Mouse (Mus musculus): ENCODE measurements at regions not wholly inside any gene's neighbourhood (a gene's known extent, or its start where the extent isn't known, plus 50 kb on each side); places are given as distances from the start of the nearest gene placed in this dataset.
"Not testable (repeated sequence)": the region's sequence is repeated elsewhere in the genome, so short reads cannot be mapped to it uniquely, and the experiment has no call there.

- no peaks in the 10 kb centered on the region for H3K4me1 ChIP-seq
- 31% methylated on average over 2 of the region's 2 CpGs for WGBS (ENCODE audit: insufficient replicate concordance)
- no peak overlapping the region for H3K4me3 ChIP-seq
Observed at GRCm38 (mm10) chr1:73635709-73636108, 488.5 kb downstream of the Tns1 start.

GRCm38 (mm10) chr1:73634871-73635270 is 489.4 kb downstream of the Tns1 start:
- no peaks in the 10 kb centered on the region for H3K27me3 ChIP-seq (replicated peaks)
- H3K4me3 ChIP-seq, result no peak overlapping the region
- no peak overlapping the region for H3K4me2 ChIP-seq
- H3K36me3 ChIP-seq, result no peaks in the 10 kb centered on the region
- no peak overlapping the region for H3K27ac ChIP-seq
- no peak for ATAC-seq
- WGBS (ENCODE audit: insufficient replicate concordance), result 66% methylated on average over 4 of the region's 4 CpGs
- 0 out of 2 replicates have a peak, but pooled peaks cover 3% of the 10 kb centered on the region for H3K4me1 ChIP-seq
- no peak overlapping the region for H3K9ac ChIP-seq
- H3K9me3 ChIP-seq (replicated peaks), result no peaks in the 10 kb centered on the region

More at GRCm38 (mm10) chr1:73635709-73636108, 488.5 kb downstream of the Tns1 start:
- Histone ChIP-seq H3K36me3 (no peaks in the 10 kb centered on the region), H3K27ac (no peak overlapping the region), H3K4me2 (no peak overlapping the region), H3K9me3 (replicated peaks) (no peaks in the 10 kb centered on the region), H3K27me3 (replicated peaks) (no peaks in the 10 kb centered on the region), H3K9ac (no peak overlapping the region)
- ATAC-seq, result no peak

- Histone ChIP-seq H3K9me3 (replicated peaks) (no peaks in the 10 kb centered on the region), H3K36me3 (no peaks in the 10 kb centered on the region), H3K4me1 (0 out of 2 replicates have a peak, but pooled peaks cover 3% of the 10 kb centered on the region), H3K27me3 (replicated peaks) (no peaks in the 10 kb centered on the region), H3K27ac (no peak overlapping the region), H3K9ac (no peak overlapping the region), H3K4me3 (no peak overlapping the region), H3K4me2 (no peak overlapping the region)
- 45% methylated on average over 1 of the region's 1 CpGs for WGBS (ENCODE audit: insufficient replicate concordance)
- no peak for ATAC-seq
Observed at GRCm38 (mm10) chr1:73633071-73633470, 491.2 kb downstream of the Tns1 start.

- no peak overlapping the region for H3K9ac ChIP-seq
- peak; percentile 61; the same call in 1 of the 2 replicates for ATAC-seq
- WGBS (ENCODE audit: insufficient replicate concordance), result 11% methylated on average over 1 of the region's 1 CpGs
- H3K4me3 ChIP-seq, result no peak overlapping the region
- H3K27me3 ChIP-seq (replicated peaks), result no peaks in the 10 kb centered on the region
- H3K4me2 ChIP-seq, result no peak overlapping the region
- no peaks in the 10 kb centered on the region for H3K9me3 ChIP-seq (replicated peaks)
- H3K36me3 ChIP-seq, result no peaks in the 10 kb centered on the region
- H3K4me1 ChIP-seq, result 0 out of 2 replicates have a peak, but pooled peaks cover 3% of the 10 kb centered on the region
- H3K27ac ChIP-seq, result 0 out of 2 replicates have a peak overlapping the region, but pooled peaks have one; percentile 30
Observed at GRCm38 (mm10) chr1:73630363-73630762, 493.9 kb downstream of the Tns1 start.

- H3K27ac ChIP-seq, result no peak overlapping the region
- H3K27me3 ChIP-seq (replicated peaks), result no peaks in the 10 kb centered on the region
- no peak for ATAC-seq
- H3K4me2 ChIP-seq, result no peak overlapping the region
- no peaks in the 10 kb centered on the region for H3K36me3 ChIP-seq
- H3K4me3 ChIP-seq, result no peak overlapping the region
- no peaks in the 10 kb centered on the region for H3K9me3 ChIP-seq (replicated peaks)
- H3K4me1 ChIP-seq, result 0 out of 2 replicates have a peak, but pooled peaks cover under 1% of the 10 kb centered on the region
- 58% methylated on average over 5 of the region's 5 CpGs for WGBS (ENCODE audit: insufficient replicate concordance)
- H3K9ac ChIP-seq, result no peak overlapping the region
Observed at GRCm38 (mm10) chr1:73625365-73625764, 498.9 kb downstream of the Tns1 start.

- not testable (repeated sequence) for H3K36me3 ChIP-seq; H3K4me2 ChIP-seq; ATAC-seq; H3K9me3 ChIP-seq (replicated peaks); H3K4me3 ChIP-seq; H3K9ac ChIP-seq; H3K27me3 ChIP-seq (replicated peaks); H3K27ac ChIP-seq; H3K4me1 ChIP-seq
- WGBS (ENCODE audit: insufficient replicate concordance), result 77% methylated on average over 5 of the region's 5 CpGs
Observed at GRCm38 (mm10) chr1:73621121-73621520, 503.1 kb downstream of the Tns1 start.

- WGBS (ENCODE audit: insufficient replicate concordance), result 47% methylated on average over 4 of the region's 4 CpGs
- H3K4me3 ChIP-seq, result no peak overlapping the region
- H3K4me2 ChIP-seq, result no peak overlapping the region
- no peak for ATAC-seq
- H3K9me3 ChIP-seq (replicated peaks), result no peaks in the 10 kb centered on the region
- H3K4me1 ChIP-seq, result no peaks in the 10 kb centered on the region
- H3K9ac ChIP-seq, result no peak overlapping the region
- no peak overlapping the region for H3K27ac ChIP-seq
- H3K27me3 ChIP-seq (replicated peaks), result no peaks in the 10 kb centered on the region
- H3K36me3 ChIP-seq, result no peaks in the 10 kb centered on the region
Observed at GRCm38 (mm10) chr1:73618551-73619170, 505.6 kb downstream of the Tns1 start.

- WGBS (ENCODE audit: insufficient replicate concordance), result 72% methylated on average over 9 of the region's 9 CpGs
- Histone ChIP-seq H3K27ac (no peak overlapping the region), H3K27me3 (replicated peaks) (no peaks in the 10 kb centered on the region), H3K4me3 (no peak overlapping the region), H3K4me1 (no peaks in the 10 kb centered on the region), H3K9ac (no peak overlapping the region), H3K4me2 (no peak overlapping the region), H3K36me3 (no peaks in the 10 kb centered on the region), H3K9me3 (replicated peaks) (0 out of 2 replicates have a peak, but pooled peaks cover 3% of the 10 kb centered on the region)
- no peak for ATAC-seq
Observed at GRCm38 (mm10) chr1:73593653-73594385, 530.4 kb downstream of the Tns1 start.

GRCm38 (mm10) chr1:73591342-73592099 is 532.7 kb downstream of the Tns1 start:
- Histone ChIP-seq H3K36me3 (no peaks in the 10 kb centered on the region), H3K4me1 (no peaks in the 10 kb centered on the region), H3K27me3 (replicated peaks) (no peaks in the 10 kb centered on the region), H3K9me3 (replicated peaks) (0 out of 2 replicates have a peak, but pooled peaks cover 3% of the 10 kb centered on the region), H3K27ac (no peak overlapping the region), H3K4me2 (no peak overlapping the region), H3K4me3 (no peak overlapping the region), H3K9ac (no peak overlapping the region)
- no peak for ATAC-seq
- 58% methylated on average over 9 of the region's 9 CpGs for WGBS (ENCODE audit: insufficient replicate concordance)

- no peak for ATAC-seq
- Histone ChIP-seq H3K9me3 (replicated peaks) (no peaks in the 10 kb centered on the region), H3K9ac (no peak overlapping the region), H3K27ac (no peak overlapping the region), H3K27me3 (replicated peaks) (no peaks in the 10 kb centered on the region), H3K36me3 (no peaks in the 10 kb centered on the region), H3K4me1 (no peaks in the 10 kb centered on the region), H3K4me2 (no peak overlapping the region), H3K4me3 (no peak overlapping the region)
- 62% methylated on average over 3 of the region's 3 CpGs for WGBS (ENCODE audit: insufficient replicate concordance)
Observed at GRCm38 (mm10) chr1:73579680-73580079, 544.6 kb downstream of the Tns1 start.

GRCm38 (mm10) chr1:73577019-73577418 is 547.2 kb downstream of the Tns1 start:
- H3K4me1 ChIP-seq, result no peaks in the 10 kb centered on the region
- H3K4me2 ChIP-seq, result no peak overlapping the region
- H3K27me3 ChIP-seq (replicated peaks), result no peaks in the 10 kb centered on the region
- ATAC-seq, result no peak
- WGBS (ENCODE audit: insufficient replicate concordance), result 65% methylated on average over 1 of the region's 1 CpGs
- no peaks in the 10 kb centered on the region for H3K9me3 ChIP-seq (replicated peaks)
- no peak overlapping the region for H3K27ac ChIP-seq
- no peak overlapping the region for H3K4me3 ChIP-seq
- no peak overlapping the region for H3K9ac ChIP-seq
- no peaks in the 10 kb centered on the region for H3K36me3 ChIP-seq

GRCm38 (mm10) chr1:73575694-73576093 is 548.6 kb downstream of the Tns1 start:
- Histone ChIP-seq H3K4me2 (no peak overlapping the region), H3K27me3 (replicated peaks) (no peaks in the 10 kb centered on the region), H3K27ac (no peak overlapping the region), H3K4me1 (no peaks in the 10 kb centered on the region), H3K36me3 (no peaks in the 10 kb centered on the region), H3K4me3 (no peak overlapping the region), H3K9ac (no peak overlapping the region), H3K9me3 (replicated peaks) (no peaks in the 10 kb centered on the region)
- ATAC-seq, result no peak
- WGBS (ENCODE audit: insufficient replicate concordance), result 56% methylated on average over 1 of the region's 1 CpGs
